Mouse (Mus musculus) hindbrain, embryonic 14.5 days (tissue): ENCODE measurements around the gene Sapcd1. TPM values are rescaled to one million over a fixed set of nuclear protein-coding genes. Genes with fewer than 3 reads are reported as not detected.
"Not testable (repeated sequence)": the region's sequence is repeated elsewhere in the genome, so short reads cannot be mapped to it uniquely, and the experiment has no call there.

Source experiments
- ATAC-seq: fragments of 200-750 bp; cut with Nextera tagmentation; 2 replicates; pipeline ENCODE4 v1.8.0; 2017; ENCODE audit warnings: moderate number of reproducible peaks, mild to moderate bottlenecking, moderate TSS enrichment, moderate library complexity; ENCODE audit not compliant: low FRiP score
- DNase-seq: peaks from one replicate; pipeline ENCODE4 v3.0.0-alpha.2; 2015; ENCODE audit warnings: low spot score
- H3K27ac ChIP-seq: fragments of 300-500 bp; sonication (generic); 2 replicates; pipeline ENCODE4 v1.5.1; 2014; ENCODE audit warnings: mild to moderate bottlenecking, moderate library complexity
- H3K27me3 ChIP-seq: fragments of 300-500 bp; sonication (generic); 2 replicates; pipeline ENCODE4 v1.6.1; 2014; ENCODE audit warnings: mild to moderate bottlenecking, low read length, mixed read lengths; ENCODE audit not compliant: control insufficient read depth, insufficient read depth
- H3K36me3 ChIP-seq: fragments of 300-500 bp; sonication (generic); replicated peaks from 2 replicates; pipeline ENCODE4 v1.6.1; 2014; ENCODE audit not compliant: control insufficient read depth, insufficient read depth
- H3K4me1 ChIP-seq: fragments of 300-500 bp; sonication (generic); replicated peaks from 2 replicates; pipeline ENCODE4 v1.6.1; 2014; ENCODE audit warnings: antibody characterized with exemption, low read length, mixed read lengths; ENCODE audit not compliant: control insufficient read depth, insufficient read depth
- H3K4me2 ChIP-seq: fragments of 300-500 bp; sonication (generic); replicated peaks from 2 replicates; pipeline ENCODE4 v1.6.1; 2014; ENCODE audit warnings: mild to moderate bottlenecking, moderate library complexity
- H3K4me3 ChIP-seq: fragments of 300-500 bp; sonication (generic); replicated peaks from 2 replicates; pipeline ENCODE4 v1.5.1; 2014; ENCODE audit warnings: mild to moderate bottlenecking, low read length
- H3K9ac ChIP-seq: fragments of 300-500 bp; sonication (generic); 2 replicates; pipeline ENCODE4 v1.6.1; 2014
- H3K9me3 ChIP-seq: fragments of 300-500 bp; sonication (generic); 2 replicates; pipeline ENCODE4 v1.6.1; 2016; ENCODE audit warnings: low read length; ENCODE audit not compliant: control insufficient read depth
- WGBS: fragments of 180-500 bp; shearing (Covaris S2); extraction: QIAGEN DNeasy Blood & Tissue Kit; methylation state at CpG from one replicate; pipeline ENCODE4 v1.1.7; 2014; 5-methylcytosine and 5-hydroxymethylcytosine counted together
- polyA plus RNA-seq: library from polyadenylated mRNA; unstranded; fragments of >200 nt; fragmentation: Nextera tagmentation; extraction: Ambion mirVana; gene quantifications from 2 replicates; pipeline ENCODE4 v1.2.1, GENCODE M21; 2014

Gene Sapcd1
- polyA plus RNA-seq, 1 experiment from 2014 or later: 1.4 TPM

GRCm38 (mm10) chr17:35016376-35016775 is 11.4 kb downstream of the Sapcd1 start, which contains the start of gene Vwa7:
Gene Vwa7, plus strand, starts transcription at chr17:35016579.
- WGBS: 49% methylated on average over 12 of the region's 12 CpGs
- Histone ChIP-seq H3K4me2 (no peak within 1 kb of the TSS), H3K4me1 (no peaks in the 10 kb centered on the region), H3K27ac (no peak within 1 kb of the TSS), H3K9ac (0 out of 2 replicates have a peak within 1 kb of the TSS, but pooled peaks have one; percentile 10), H3K4me3 (no peak within 1 kb of the TSS), H3K27me3 (no peaks in the 10 kb centered on the region), H3K9me3 (no peaks in the 10 kb centered on the region), H3K36me3 (peaks cover 55% of the 10 kb centered on the region)
- peak; percentile 51; the same call in 1 of the 2 replicates for ATAC-seq
- DNase-seq: peak; percentile 59

- 94% methylated on average over 16 of the region's 16 CpGs for WGBS
- H3K27me3 ChIP-seq: no peaks in the 10 kb centered on the region
- no peak overlapping the region for H3K4me2 ChIP-seq
- no peak overlapping the region for H3K27ac ChIP-seq
- no peak overlapping the region for H3K9ac ChIP-seq
- no peak for ATAC-seq
- no peak for DNase-seq
- H3K9me3 ChIP-seq: no peaks in the 10 kb centered on the region
- H3K36me3 ChIP-seq: peaks cover 66% of the 10 kb centered on the region
- H3K4me1 ChIP-seq: no peaks in the 10 kb centered on the region
- no peak overlapping the region for H3K4me3 ChIP-seq
Observed at GRCm38 (mm10) chr17:35015296-35015695, 12.5 kb downstream of the Sapcd1 start.

- 93% methylated on average over 6 of the region's 6 CpGs for WGBS
- H3K9ac ChIP-seq: no peak overlapping the region
- peaks cover 87% of the 10 kb centered on the region for H3K36me3 ChIP-seq
- H3K27ac ChIP-seq: no peak overlapping the region
- no peaks in the 10 kb centered on the region for H3K4me1 ChIP-seq
- H3K4me3 ChIP-seq: no peak overlapping the region
- no peaks in the 10 kb centered on the region for H3K27me3 ChIP-seq
- no peaks in the 10 kb centered on the region for H3K9me3 ChIP-seq
- ATAC-seq (no peak), DNase-seq (no peak)
- no peak overlapping the region for H3K4me2 ChIP-seq
Observed at GRCm38 (mm10) chr17:35013221-35013620, 14.6 kb downstream of the Sapcd1 start.

GRCm38 (mm10) chr17:35012430-35012829 is 15.4 kb downstream of the Sapcd1 start:
- no peaks in the 10 kb centered on the region for H3K4me1 ChIP-seq
- no peak overlapping the region for H3K27ac ChIP-seq
- H3K9me3 ChIP-seq: no peaks in the 10 kb centered on the region
- DNase-seq (no peak), ATAC-seq (no peak)
- no peak overlapping the region for H3K4me2 ChIP-seq
- H3K4me3 ChIP-seq: no peak overlapping the region
- 90% methylated on average over 13 of the region's 13 CpGs for WGBS
- H3K27me3 ChIP-seq: no peaks in the 10 kb centered on the region
- H3K36me3 ChIP-seq: peaks cover 95% of the 10 kb centered on the region
- no peak overlapping the region for H3K9ac ChIP-seq

DNA sequence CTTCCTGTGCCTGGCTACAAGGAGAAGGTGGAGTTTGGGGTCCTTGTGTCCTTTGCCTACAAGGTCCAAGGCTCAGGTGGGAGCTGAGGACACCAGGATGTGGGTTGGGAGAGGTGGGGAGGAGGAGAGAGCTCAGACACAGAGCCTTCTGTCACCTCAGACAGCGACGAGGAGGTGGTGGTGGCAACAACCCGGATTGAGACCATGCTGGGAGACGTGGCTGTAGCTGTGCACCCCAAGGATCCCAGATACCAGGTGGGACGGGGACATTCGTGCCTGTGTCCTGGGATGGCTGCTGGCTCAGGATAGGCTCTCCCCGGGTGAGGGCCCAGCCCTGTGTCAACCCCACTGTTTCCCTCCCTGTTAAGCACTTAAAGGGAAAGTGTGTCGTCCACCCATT is 16.4 kb downstream of the Sapcd1 start:
- Histone ChIP-seq H3K4me3 (no peak overlapping the region), H3K4me1 (no peaks in the 10 kb centered on the region), H3K27ac (no peak overlapping the region), H3K9me3 (no peaks in the 10 kb centered on the region), H3K4me2 (no peak overlapping the region), H3K27me3 (no peaks in the 10 kb centered on the region), H3K36me3 (peaks cover 100% of the 10 kb centered on the region), H3K9ac (no peak overlapping the region)
- WGBS: 92% methylated on average over 8 of the region's 8 CpGs
- no peak for ATAC-seq
- no peak for DNase-seq

DNA sequence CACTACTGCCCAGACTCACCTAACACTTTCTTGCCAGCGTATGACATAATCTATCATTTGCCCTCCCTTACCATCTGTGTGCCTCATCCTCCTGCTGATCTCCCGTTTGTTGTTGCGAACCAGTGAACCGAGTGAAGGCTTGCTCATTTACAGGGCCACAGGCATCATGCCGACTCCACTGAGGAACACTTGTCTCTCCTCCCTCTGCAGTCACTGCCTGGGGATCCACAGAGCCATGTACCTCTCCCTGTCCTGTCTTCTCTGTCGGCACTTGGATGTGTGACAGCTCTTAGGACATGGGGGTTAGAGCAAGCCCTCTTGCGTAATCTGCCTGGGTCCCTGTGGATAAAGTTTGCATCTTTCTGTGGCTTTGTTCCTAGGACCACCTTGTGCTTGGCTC is 18.2 kb downstream of the Sapcd1 start:
- no peaks in the 10 kb centered on the region for H3K27me3 ChIP-seq
- WGBS: 84% methylated on average over 7 of the region's 7 CpGs
- DNase-seq: no peak

GRCm38 (mm10) chr17:35007387-35007991 is 20.3 kb downstream of the Sapcd1 start:
- H3K4me1 ChIP-seq: peaks cover 9% of the 10 kb centered on the region
- ATAC-seq (no peak), DNase-seq (no peak)
- no peak overlapping the region for H3K4me3 ChIP-seq
- no peak overlapping the region for H3K9ac ChIP-seq
- 96% methylated on average over 7 of the region's 7 CpGs for WGBS
- no peak overlapping the region for H3K27ac ChIP-seq
- no peaks in the 10 kb centered on the region for H3K9me3 ChIP-seq
- peaks cover 81% of the 10 kb centered on the region for H3K36me3 ChIP-seq
- H3K4me2 ChIP-seq: no peak overlapping the region
- H3K27me3 ChIP-seq: no peaks in the 10 kb centered on the region

More for the DNA sequence above, 18.2 kb downstream of the Sapcd1 start:
- H3K4me1 ChIP-seq: no peaks in the 10 kb centered on the region
- no peak overlapping the region for H3K9ac ChIP-seq
- H3K4me3 ChIP-seq: no peak overlapping the region
- no peak overlapping the region for H3K27ac ChIP-seq
- no peak overlapping the region for H3K4me2 ChIP-seq
- no peaks in the 10 kb centered on the region for H3K9me3 ChIP-seq
- peaks cover 98% of the 10 kb centered on the region for H3K36me3 ChIP-seq
- no peak for ATAC-seq

DNA sequence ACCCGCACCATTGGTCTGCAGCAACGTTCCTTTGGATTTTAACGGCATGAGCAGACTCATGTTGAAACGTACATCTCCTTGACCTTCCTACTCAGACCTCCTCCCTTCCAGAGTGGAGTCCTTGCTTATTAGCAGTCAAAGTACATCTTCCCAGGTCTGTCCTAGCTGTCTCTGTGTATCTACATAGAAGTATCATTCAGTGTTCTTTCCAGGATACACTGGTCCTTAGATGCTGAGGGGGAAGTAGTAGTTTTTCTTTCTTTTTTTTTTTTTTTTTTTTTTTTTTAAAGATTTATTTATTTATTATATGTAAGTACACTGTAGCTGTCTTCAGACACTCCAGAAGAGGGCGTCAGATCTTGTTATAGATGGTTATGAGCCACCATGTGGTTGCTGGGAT is 21.9 kb downstream of the Sapcd1 start:
- not testable (repeated sequence) for H3K9ac ChIP-seq, H3K4me3 ChIP-seq, H3K4me2 ChIP-seq, H3K27me3 ChIP-seq, H3K27ac ChIP-seq, DNase-seq, ATAC-seq, H3K9me3 ChIP-seq
- WGBS: 95% methylated on average over 4 of the region's 5 CpGs
- Histone ChIP-seq H3K36me3 (peaks cover 66% of the 10 kb centered on the region), H3K4me1 (peaks cover 17% of the 10 kb centered on the region)

- Histone ChIP-seq H3K4me2 (no peak overlapping the region), H3K27me3 (no peaks in the 10 kb centered on the region)
- ATAC-seq: no peak
Observed at GRCm38 (mm10) chr17:35005158-35005557, 22.7 kb downstream of the Sapcd1 start.

More at GRCm38 (mm10) chr17:35005158-35005557, 22.7 kb downstream of the Sapcd1 start:
- DNase-seq: no peak
- H3K4me1 ChIP-seq: peaks cover 17% of the 10 kb centered on the region
- no peak overlapping the region for H3K27ac ChIP-seq
- H3K4me3 ChIP-seq: no peak overlapping the region
- H3K9me3 ChIP-seq: no peaks in the 10 kb centered on the region
- 96% methylated on average over 10 of the region's 10 CpGs for WGBS
- no peak overlapping the region for H3K9ac ChIP-seq
- H3K36me3 ChIP-seq: peaks cover 58% of the 10 kb centered on the region
